Mouse (Mus musculus) limb, embryonic 14.5 days (tissue): Measurements from ENCODE around the gene Pomt2. TPM values are rescaled to one million over a fixed set of nuclear protein-coding genes. Genes with fewer than 3 reads are reported as not detected.

Source experiments
- ATAC-seq: fragments of 200-750 bp; cut with Nextera tagmentation; 2 replicates; pipeline ENCODE4 v1.8.0; 2017; ENCODE audit warnings: low read depth, moderate number of reproducible peaks, moderate TSS enrichment; ENCODE audit not compliant: low FRiP score
- DNase-seq: peaks from one replicate; pipeline ENCODE4 v3.0.0-alpha.2; 2015; ENCODE audit warnings: low spot score
- H3K27ac ChIP-seq: fragments of 300-500 bp; sonication (generic); replicated peaks from 2 replicates; pipeline ENCODE4 v1.5.1; 2014; ENCODE audit warnings: low read depth, mild to moderate bottlenecking, low read length, moderate library complexity, mixed read lengths
- H3K27me3 ChIP-seq: fragments of 300-500 bp; sonication (generic); 2 replicates; pipeline ENCODE4 v1.6.1; 2014; ENCODE audit warnings: low read length, mixed read lengths; ENCODE audit not compliant: control insufficient read depth, insufficient read depth
- H3K36me3 ChIP-seq: fragments of 300-500 bp; sonication (generic); 2 replicates; pipeline ENCODE4 v1.6.1; 2014; ENCODE audit warnings: mild to moderate bottlenecking, low read length, moderate library complexity, mixed read lengths; ENCODE audit not compliant: control insufficient read depth, insufficient read depth
- H3K4me1 ChIP-seq: fragments of 300-500 bp; sonication (generic); 2 replicates; pipeline ENCODE4 v1.6.1; 2014; ENCODE audit warnings: antibody characterized with exemption, low read length, mixed read lengths; ENCODE audit not compliant: control insufficient read depth, insufficient read depth
- H3K4me2 ChIP-seq: fragments of 300-500 bp; sonication (generic); replicated peaks from 2 replicates; pipeline ENCODE4 v1.6.1; 2014; ENCODE audit warnings: low read depth, mild to moderate bottlenecking, low read length, moderate library complexity; ENCODE audit not compliant: severe bottlenecking
- H3K4me3 ChIP-seq: fragments of 300-500 bp; sonication (generic); replicated peaks from 2 replicates; pipeline ENCODE4 v1.5.1; 2014; ENCODE audit warnings: low read length
- H3K9ac ChIP-seq: fragments of 300-500 bp; sonication (generic); 2 replicates; pipeline ENCODE4 v1.6.1; 2014; ENCODE audit warnings: mild to moderate bottlenecking, low read depth, low read length, moderate library complexity; ENCODE audit not compliant: severe bottlenecking
- H3K9me3 ChIP-seq: fragments of 300-500 bp; sonication (generic); 2 replicates; pipeline ENCODE4 v1.6.1; 2016; ENCODE audit warnings: low read length; ENCODE audit not compliant: control insufficient read depth
- POLR2A ChIP-seq: fragments of 200-500 bp; IDR thresholded peaks from 2 replicates; pipeline ENCODE4 v1.8.0; 2012; ENCODE audit warnings: inconsistent platforms, mild to moderate bottlenecking, moderate library complexity, borderline replicate concordance; ENCODE audit not compliant: insufficient read depth, insufficient read length; ENCODE audit errors: extremely low read depth
- WGBS: fragments of 180-500 bp; shearing (Covaris S2); extraction: QIAGEN DNeasy Blood & Tissue Kit; methylation state at CpG from one replicate; pipeline ENCODE4 v1.1.7; 2014; 5-methylcytosine and 5-hydroxymethylcytosine counted together
- polyA plus RNA-seq, 2 experiments: library from polyadenylated mRNA; depleted of rRNA in 1 of 2; stranded (reverse) in 1 of 2; unstranded in 1 of 2; fragments of >200 nt; fragmentation: Nextera tagmentation in 1 of 2; extraction: Ambion mirVana in 1 of 2; gene quantifications; 2 replicates each; pipeline versions ENCODE4 v1.2.1 to v1.2.3; 2012 to 2014

Gene Pomt2
- polyA plus RNA-seq, 2 experiments: 16.8 to 20.6 TPM

GRCm38 (mm10) chr12:87093249-87093648 lies 54.5 kb downstream of the Pomt2 start:
- Histone ChIP-seq H3K36me3 (no peaks in the 10 kb centered on the region), H3K27ac (no peak overlapping the region), H3K4me2 (no peak overlapping the region), H3K4me1 (no peaks in the 10 kb centered on the region), H3K4me3 (no peak overlapping the region), H3K27me3 (no peaks in the 10 kb centered on the region), H3K9ac (no peak overlapping the region), H3K9me3 (no peaks in the 10 kb centered on the region)
- TF ChIP-seq POLR2A: no peak
- ATAC-seq: no peak
- WGBS: 64% methylated on average over 4 of the region's 4 CpGs
- DNase-seq: no peak

- WGBS: 83% methylated on average over 2 of the region's 2 CpGs
- no peak overlapping the region for H3K4me2 ChIP-seq
Measured at GRCm38 (mm10) chr12:87091916-87092315, 55.9 kb downstream of the Pomt2 start.

GRCm38 (mm10) chr12:87089701-87090100 lies 58.1 kb downstream of the Pomt2 start:
- no peaks in the 10 kb centered on the region for H3K4me1 ChIP-seq
- no peak overlapping the region for H3K27ac ChIP-seq
- H3K27me3 ChIP-seq: no peaks in the 10 kb centered on the region
- DNase-seq: no peak
- 70% methylated on average over 2 of the region's 2 CpGs for WGBS
- H3K4me2 ChIP-seq: no peak overlapping the region
- no peaks in the 10 kb centered on the region for H3K36me3 ChIP-seq
- no peak for ATAC-seq
- no peak overlapping the region for H3K9ac ChIP-seq
- no peaks in the 10 kb centered on the region for H3K9me3 ChIP-seq
- no peak overlapping the region for H3K4me3 ChIP-seq
- TF ChIP-seq POLR2A: no peak

More at GRCm38 (mm10) chr12:87091916-87092315, 55.9 kb downstream of the Pomt2 start:
- H3K27ac ChIP-seq: no peak overlapping the region
- H3K9ac ChIP-seq: no peak overlapping the region
- no peak for ATAC-seq
- no peak overlapping the region for H3K4me3 ChIP-seq
- no peaks in the 10 kb centered on the region for H3K4me1 ChIP-seq
- H3K27me3 ChIP-seq: no peaks in the 10 kb centered on the region
- no peaks in the 10 kb centered on the region for H3K9me3 ChIP-seq
- DNase-seq: no peak
- no peak for TF ChIP-seq POLR2A
- H3K36me3 ChIP-seq: no peaks in the 10 kb centered on the region

GRCm38 (mm10) chr12:87089255-87089654 lies 58.5 kb downstream of the Pomt2 start:
- Histone ChIP-seq H3K36me3 (no peaks in the 10 kb centered on the region), H3K27ac (no peak overlapping the region), H3K4me1 (no peaks in the 10 kb centered on the region), H3K27me3 (no peaks in the 10 kb centered on the region), H3K9ac (no peak overlapping the region), H3K4me3 (no peak overlapping the region), H3K4me2 (no peak overlapping the region), H3K9me3 (no peaks in the 10 kb centered on the region)
- no peak for ATAC-seq
- WGBS: 65% methylated on average over 4 of the region's 4 CpGs
- no peak for DNase-seq
- TF ChIP-seq POLR2A: no peak

- WGBS: 39% methylated on average over 4 of the region's 4 CpGs
- H3K9me3 ChIP-seq: no peaks in the 10 kb centered on the region
- no peak for DNase-seq
- H3K4me3 ChIP-seq: no peak overlapping the region
- TF ChIP-seq POLR2A: no peak
- no peak overlapping the region for H3K9ac ChIP-seq
- no peaks in the 10 kb centered on the region for H3K36me3 ChIP-seq
- no peak overlapping the region for H3K27ac ChIP-seq
- no peak overlapping the region for H3K4me2 ChIP-seq
- H3K27me3 ChIP-seq: no peaks in the 10 kb centered on the region
- no peaks in the 10 kb centered on the region for H3K4me1 ChIP-seq
- no peak for ATAC-seq
Measured at GRCm38 (mm10) chr12:87088331-87088730, 59.4 kb downstream of the Pomt2 start.

GRCm38 (mm10) chr12:87087236-87087635 lies 60.5 kb downstream of the Pomt2 start:
- 70% methylated on average over 7 of the region's 7 CpGs for WGBS
- ATAC-seq (no peak), DNase-seq (no peak)
- H3K4me2 ChIP-seq: no peak overlapping the region
- no peaks in the 10 kb centered on the region for H3K36me3 ChIP-seq
- H3K9me3 ChIP-seq: no peaks in the 10 kb centered on the region
- no peak overlapping the region for H3K27ac ChIP-seq
- H3K9ac ChIP-seq: no peak overlapping the region
- no peaks in the 10 kb centered on the region for H3K4me1 ChIP-seq
- H3K27me3 ChIP-seq: no peaks in the 10 kb centered on the region
- no peak overlapping the region for H3K4me3 ChIP-seq
- TF ChIP-seq POLR2A: no peak
